Mouse (Mus musculus) cerebellum, adult (tissue): ENCODE data around the gene Hoxd10.

ENCODE experiments used
- ATAC-seq: cut with Nextera tagmentation; 2 replicates; pipeline ENCODE4 v1.9.2; 2017; ENCODE audit warnings: mild to moderate bottlenecking, moderate library complexity, mixed read lengths; ENCODE audit not compliant: insufficient number of reproducible peaks, low FRiP score, low TSS enrichment

Gene Hoxd10

DNA sequence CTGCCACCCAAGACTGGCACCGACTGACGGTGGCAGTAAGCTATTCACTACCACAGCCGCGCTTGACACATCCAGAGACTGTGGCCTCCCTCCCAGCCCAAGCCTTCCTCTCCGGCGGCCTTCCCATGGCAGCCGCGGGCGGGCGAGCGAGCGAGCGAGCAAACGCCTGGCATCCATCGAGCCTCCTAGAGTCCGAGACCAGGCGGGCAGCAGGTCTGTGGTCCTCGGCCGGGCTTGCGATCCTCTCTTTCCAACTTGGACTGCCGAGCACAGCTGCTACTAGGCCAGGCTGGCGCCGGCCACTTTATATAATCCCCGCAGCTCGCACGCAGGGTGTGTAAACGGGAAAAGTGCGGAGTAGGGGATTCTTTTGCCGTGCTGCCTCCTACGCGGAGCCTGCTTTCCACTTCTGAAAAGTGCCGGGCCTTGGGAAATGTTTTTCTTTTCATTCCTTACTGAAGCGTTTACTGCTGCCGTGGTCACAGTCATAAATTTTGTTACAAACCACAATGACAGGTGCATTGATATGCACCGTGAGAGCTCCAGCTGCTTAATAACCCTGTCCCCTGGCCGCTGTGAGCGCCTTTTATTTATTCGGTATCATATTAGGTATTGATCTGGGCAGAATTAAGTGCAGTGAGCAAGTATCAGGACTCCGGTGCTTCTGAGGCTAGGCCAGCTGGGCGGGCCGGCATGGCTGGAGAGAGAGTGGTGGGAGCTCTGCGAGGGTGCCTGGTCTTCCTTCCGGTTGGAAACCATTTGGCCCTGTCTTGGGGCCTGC, 48.8 kb downstream of the Hoxd10 start:
- no peak for ATAC-seq

DNA sequence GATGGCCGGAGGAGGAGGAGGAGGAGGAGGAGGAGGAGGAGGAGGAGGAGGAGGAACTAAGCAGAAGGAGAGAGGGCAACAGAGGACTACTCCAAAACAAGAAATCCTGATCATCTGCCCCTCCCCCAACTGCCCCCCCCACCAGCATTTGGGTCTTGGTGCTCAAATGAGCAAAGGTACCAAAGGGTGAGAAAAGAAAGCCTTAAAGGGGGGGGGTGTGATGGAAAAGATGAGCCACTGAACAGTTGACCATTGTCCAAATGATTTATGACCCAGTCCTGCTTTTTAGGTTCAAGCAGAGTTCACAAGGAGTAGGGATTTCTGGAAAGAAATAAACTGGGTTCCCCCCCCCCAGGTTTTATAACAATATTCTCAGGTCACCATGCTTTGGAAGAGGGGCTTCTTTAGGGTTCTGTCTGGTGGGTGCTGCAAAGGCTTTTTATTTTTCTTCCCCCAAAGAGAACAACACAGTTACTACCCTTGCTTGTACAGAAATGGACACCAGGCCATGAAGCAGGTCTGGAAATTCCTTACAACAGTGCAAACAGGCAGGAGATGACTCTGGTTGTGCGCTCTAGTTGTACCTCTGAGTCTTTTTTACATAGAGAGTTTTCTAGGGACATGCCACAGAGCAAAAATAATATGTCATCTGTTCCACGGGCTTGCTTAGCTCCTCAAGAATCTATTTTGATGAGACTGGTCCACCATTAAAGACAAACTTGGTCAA, 49.7 kb downstream of the Hoxd10 start:
- ATAC-seq: no peak

DNA sequence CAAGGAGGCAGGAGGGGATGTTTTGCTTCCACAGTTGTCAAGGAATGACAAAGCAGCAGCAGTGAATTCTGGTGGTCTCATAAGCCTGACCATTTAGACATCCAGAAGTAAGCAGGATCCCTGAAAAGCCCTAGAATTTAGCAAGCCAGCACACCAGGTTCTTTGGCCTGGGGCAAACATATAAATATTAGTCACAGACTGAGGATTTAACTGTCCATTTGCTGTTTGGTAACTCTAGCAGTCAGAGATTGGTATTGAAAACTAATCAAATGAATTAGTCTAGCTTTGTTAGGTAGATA, 50.2 kb downstream of the Hoxd10 start:
- ATAC-seq: no peak
